Mouse (Mus musculus) kidney, adult 18-20 months (tissue): ENCODE results near the gene Mmp2.
A peak's percentile ranks its signal among the peaks of the same experiment; 100 is the strongest.
"Not testable (repeated sequence)": the region's sequence is repeated elsewhere in the genome, so short reads cannot be mapped to it uniquely, and the experiment has no call there.

ENCODE experiments used
- DNase-seq: peaks from one replicate; pipeline ENCODE4 v3.0.0; 2021

Mmp2 gene

DNA sequence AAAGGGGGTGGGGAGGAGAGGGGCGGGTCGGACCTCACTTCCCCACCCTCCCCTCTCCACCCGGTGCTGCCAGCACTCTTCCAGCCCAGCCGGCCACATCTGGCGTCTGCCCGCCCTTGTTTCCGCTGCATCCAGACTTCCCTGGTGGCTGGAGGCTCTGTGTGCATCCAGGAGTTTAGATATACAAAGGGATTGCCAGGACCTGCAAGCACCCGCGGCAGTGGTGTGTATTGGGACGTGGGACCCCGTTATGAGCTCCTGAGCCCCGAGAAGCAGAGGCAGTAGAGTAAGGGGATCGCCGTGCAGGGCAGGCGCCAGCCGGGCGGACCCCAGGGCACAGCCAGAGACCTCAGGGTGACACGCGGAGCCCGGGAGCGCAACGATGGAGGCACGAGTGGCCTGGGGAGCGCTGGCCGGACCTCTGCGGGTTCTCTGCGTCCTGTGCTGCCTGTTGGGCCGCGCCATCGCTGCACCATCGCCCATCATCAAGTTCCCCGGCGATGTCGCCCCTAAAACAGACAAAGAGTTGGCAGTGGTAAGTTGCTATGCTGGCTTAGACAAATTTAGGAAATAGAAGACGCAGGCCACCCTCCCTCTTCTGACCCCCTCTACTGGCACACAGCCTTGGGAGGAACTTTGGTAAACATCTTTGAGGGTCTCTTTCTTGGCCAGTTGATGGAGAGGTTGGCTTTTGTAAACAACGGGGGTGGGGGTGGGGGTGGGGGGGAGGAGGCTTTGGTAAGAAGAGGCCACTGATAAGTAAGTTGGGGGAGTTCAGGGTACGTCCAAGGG lies at the start of gene Mmp2:
TSS of gene Mmp2 (plus strand) at position 49 of the 792 bp plus-strand sequence.
- DNase-seq = peak; percentile 19

DNA sequence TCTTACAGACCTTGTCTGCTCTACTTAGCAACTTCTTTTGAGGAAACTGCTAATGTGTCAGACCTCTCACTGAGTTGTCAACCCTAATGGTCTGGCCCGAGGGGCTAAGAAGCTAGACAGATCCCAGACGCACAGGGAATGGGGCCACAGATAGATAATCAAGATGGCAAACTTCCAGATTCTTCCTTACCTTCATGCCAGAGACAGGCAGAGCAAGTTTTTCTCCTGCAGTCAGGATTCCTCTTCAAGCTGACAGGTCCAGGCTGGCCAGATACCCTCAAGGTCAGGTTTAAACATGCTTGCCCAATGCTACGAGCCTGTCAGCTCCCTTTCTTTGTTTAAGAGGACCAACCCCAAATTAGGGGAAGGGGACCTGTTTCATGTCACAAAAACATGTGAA lies 46.1 kb upstream of the Mmp2 start:
- DNase-seq = no peak

DNA sequence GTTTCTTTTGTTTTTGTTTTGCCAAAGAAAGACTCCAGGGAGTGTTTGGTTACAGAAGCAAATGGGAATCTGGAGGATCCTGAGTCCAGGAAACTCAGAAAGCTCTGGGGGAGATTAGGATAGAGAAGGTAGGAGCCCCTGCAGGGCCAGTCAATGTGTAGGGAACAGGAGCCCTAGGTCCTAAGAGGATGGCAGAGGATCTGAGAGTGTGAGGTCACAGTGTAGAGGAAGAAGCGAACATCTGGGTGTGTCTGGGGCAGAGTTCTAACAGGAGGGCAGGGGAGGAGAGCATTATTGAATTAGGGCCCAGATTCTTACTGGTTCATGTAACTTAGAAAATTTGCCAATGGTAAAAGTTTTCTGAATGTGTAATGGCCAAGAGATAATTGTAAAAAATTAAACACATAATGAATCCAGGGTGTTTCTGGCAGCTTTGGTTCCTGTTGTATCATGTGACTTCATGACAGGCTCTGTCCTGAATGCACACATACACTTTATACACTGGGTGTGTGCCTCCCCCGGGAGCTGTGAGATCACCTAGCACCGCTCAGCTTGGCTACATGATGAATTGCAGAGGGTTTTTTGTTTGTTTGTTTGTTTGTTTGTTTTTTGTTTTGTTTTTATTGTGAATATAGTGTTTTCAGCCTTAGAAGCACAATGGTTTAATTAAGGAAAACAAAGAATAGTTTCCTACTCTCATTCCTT lies 43.0 kb upstream of the Mmp2 start:
- no peak for DNase-seq

DNA sequence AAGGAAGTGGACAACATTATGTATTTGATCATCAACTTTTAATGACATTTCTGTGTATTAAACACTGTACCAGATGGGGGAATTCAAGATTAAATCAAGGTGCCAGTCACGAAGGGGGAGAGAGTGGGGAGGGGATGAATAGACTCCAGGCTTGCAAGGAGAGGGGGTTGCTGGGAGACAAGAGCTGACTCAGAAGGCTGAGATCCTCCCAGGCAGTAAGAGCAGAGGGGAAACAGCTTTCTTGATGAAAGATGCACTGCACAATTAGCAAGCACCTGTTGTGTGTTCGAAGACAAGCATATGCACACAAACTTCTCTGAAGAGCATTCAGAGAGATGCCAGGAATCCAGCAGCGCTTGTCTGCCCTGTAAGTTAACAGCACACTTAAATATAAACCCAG lies 36.3 kb upstream of the Mmp2 start:
- DNase-seq = no peak

DNA sequence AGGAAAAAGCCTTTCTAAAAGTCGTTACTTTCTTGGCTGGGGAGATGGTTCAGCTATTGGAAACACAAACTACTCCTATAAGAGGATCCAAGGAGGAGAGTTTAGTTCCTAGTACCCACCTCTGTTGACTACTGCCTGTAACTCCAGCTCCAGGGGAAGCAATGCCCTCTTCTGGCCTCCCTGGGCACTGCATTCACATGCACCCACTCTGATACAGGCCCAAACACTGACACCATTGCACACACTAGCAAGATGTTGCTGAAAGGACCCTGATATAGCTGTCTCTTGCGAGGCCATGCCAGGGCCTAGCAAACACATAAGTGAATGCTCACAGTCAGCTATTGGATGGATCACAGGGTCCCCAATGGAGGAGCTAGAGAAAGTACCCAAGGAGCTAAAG lies 35.1 kb upstream of the Mmp2 start:
- DNase-seq = not testable (repeated sequence)

DNA sequence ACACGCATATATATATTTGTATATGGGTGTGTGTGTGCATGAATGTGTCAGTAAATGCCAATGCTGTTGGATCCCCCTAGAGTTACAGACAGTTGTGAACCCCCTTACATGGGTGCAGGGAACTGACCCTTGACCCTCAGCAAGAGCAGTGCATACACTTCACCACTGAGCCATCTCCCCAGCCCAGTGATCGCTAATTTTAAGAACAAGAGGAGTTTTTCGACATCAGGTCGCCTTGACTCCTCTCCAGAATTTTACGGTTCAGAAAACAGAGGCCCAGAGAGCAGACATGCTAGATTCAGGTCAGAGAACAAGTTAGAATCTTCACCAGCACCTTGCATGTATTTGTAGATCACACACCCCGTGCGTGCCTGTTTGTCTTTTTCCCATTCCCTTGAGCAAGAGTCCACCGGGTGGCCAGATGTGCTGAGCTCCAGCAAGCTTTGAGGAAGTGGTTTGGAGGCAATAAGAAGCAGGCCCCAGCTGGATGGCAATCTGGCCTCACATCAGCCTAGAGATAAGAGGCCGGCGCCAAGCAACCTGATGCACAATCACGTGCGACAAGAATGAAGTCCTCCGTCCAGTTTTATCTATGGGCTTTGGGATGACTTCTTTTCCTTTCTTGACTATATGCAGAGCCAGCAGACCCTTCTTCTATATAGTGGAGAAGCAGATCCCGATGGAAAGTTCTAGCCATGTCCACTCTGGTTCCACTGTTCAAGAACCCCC lies 33.1 kb upstream of the Mmp2 start:
- no peak for DNase-seq

DNA sequence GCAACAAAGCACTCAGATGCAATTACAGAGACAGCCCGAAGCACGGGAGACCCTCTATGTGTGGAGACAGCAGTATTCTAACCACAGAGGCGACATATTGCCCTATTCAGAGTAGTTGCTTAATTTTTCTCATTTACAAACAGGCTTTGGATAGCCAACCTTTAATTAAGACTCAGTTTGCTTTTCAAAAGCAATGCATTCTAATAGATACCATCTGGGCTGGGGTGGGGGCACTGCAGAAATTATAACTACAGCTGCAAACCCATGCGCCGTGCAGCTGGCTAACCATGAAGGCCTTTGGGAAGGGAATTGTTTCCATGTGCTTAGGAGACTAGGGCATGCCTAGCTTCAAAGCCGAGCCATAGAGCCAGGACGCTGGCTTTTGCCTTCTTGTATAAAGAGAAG lies 29.6 kb upstream of the Mmp2 start:
- DNase-seq = no peak

DNA sequence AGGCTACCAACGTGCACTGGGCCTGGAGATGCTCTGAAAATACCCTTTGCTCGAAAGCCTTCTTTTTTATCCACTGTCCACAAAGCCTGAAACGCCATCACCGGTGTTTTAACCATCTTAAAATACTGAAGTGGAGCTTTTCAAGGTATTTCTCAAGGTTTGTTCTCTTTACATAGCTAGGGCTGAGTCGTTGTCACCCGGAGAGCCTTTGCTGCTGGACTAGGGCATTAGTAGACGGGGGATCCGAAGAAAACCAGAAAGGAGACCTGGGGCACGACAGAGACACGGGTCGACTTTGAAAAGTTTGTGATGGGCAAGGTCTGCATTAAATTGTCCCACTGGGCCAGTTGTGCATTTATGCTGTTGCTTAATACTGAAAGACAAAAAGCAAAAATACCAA lies 27.7 kb upstream of the Mmp2 start:
- no peak for DNase-seq

DNA sequence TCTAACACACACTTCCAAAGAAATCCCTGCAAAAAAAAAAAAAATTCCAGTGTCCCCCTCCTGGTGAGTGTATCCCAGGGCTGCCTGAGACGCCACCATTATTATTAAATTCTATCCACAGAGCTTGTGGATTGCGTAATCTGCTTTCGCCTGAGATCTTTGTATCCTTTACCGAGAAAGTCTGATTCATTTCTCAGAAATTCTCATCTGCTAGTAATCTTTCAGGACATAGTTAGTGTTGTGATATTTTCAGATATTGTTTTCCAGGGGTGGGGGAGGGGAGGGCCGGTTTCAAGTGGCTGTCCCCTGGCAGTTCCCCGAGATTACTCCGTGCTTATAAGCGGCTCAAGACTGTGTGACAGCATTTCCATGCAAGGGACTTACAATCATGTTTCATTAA lies 25.9 kb upstream of the Mmp2 start:
- DNase-seq = no peak

DNA sequence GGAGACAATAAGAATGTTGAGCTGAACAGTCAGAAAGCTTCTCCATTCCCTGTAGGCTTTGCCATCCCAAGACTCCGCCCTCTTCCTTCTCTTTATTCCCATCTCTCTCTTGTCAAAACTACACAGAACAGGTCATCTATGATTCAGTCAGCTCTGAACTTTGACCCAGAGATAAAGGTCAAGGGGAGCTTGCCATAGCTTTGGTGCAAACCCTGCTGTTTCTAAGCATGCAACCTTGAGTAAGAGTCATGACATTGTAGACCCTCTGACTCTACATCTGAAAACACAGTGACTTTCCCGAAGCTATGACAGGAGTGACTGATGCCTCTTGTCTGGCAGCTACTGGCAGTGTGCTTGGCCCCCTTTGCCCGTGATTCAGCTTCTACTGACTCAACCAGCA lies 24.5 kb upstream of the Mmp2 start:
- DNase-seq = no peak

DNA sequence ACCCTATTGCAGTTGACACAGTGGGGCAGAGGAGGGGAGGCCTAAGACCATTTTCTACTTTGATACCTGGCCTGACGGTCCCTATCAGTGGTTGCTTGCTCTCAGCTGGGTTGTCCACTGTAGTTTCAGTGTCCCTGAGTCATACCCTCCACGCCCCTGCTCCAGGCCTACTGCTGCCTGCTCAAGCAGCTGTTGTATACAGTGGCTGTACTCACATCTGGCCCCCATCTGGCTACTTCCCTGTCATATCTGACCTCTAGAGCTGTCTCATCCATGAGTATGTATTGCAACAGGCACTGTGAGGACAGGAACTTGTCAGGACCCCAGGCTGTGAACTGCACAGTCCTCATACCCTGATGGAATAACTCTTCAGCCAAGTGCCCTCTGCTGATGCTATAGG lies 14.3 kb upstream of the Mmp2 start:
- DNase-seq = no peak

DNA sequence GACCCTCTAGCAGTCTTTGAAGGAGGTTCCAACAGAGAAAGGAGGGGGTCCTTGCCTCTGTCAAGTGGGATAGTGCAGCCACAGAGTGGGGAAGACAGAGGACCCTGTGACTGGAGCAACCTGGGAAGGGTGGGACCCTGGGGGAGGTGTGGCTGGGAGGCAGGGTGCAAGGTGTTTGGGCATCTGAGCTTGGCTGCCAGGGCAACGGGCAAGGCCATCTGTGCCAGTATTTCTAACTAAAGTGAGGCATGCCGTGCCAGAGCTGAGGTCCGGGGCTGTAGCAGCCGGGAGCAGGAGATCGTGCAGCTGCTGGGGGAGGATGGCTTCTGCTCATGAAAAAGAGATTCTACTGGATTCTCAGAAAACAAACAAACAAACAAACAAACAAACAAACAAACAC lies 11.4 kb upstream of the Mmp2 start:
- DNase-seq = no peak

DNA sequence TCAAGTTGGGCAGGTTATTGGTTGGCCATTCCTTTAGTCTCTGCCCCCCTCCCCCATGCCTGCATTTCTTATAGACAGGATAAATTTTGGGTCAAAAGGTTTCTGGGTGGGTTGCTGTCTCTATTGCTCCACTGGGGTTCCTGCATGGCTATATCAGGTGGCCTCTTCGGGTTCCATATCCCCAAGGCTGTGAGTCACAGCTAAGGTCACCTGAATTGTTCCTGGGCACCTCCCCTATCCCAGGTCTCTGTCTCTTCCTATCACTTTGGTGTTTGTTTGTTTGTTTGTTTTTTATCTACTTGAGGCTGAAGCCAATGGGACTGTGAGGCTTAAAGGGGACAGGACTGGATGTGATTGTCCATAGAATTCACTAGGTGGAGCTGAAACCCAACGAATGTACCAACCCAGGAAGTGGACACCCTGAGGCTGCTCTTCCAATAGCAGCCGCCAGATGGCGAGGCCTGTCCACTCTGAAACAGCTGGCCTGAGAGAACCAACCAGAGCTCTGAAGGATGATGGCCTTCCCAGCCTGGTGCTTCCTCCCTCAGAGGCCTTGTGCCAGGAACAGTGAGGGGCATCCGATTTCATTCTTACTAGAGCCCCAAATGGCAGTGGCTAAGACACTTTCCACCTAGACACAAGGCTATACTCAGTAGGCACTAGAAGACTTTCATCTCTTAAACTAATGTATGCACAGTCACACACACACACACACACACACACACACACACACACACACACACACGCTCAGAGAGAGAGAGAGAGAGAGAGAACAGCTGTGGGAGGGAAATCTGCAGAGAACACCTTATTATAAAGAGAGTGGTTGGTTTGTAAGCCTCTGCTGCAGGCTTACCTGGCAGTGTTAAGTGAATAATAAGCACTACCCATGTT lies 8.9 kb upstream of the Mmp2 start:
- DNase-seq = peak; percentile 86

DNA sequence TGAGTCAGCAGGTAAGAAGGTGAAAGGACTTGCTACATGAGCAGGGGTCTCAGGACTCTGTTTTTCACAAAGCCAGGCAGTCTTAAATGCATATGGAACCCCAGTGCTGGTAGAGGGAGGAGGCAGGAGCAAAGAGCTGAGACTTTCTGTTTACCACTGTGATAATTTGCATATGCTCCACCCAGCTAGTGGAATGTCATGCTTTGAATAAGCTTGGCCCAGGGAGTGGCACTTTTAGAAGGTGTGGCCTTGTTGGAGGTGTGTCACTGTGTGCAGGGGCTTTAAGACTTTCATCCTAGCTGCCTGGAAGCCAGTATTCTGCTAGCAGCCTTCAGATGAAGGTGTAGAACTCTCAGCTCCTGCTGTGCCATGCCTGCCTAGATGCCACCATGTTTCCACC lies 5.9 kb upstream of the Mmp2 start:
- no peak for DNase-seq

DNA sequence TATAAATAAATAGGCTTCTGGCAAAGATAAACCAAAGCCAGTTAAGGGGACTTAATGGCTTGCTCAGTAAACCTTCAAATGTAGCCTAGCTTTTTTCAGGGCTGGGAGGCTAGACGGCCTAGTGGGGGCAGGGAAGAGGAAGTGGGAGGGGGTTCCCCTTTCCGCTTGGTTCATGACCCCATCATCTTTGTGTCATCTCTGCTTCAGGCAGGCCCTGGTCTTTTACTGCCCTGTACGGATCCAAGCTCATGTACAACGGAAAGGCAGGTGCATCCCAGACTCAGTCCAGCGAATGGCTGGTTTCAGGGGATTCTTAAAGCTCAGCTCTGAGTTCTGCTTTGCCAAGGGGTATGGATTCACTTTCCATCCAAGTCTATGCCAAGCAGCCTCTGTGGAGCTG lies 4.7 kb upstream of the Mmp2 start:
- DNase-seq = no peak

DNA sequence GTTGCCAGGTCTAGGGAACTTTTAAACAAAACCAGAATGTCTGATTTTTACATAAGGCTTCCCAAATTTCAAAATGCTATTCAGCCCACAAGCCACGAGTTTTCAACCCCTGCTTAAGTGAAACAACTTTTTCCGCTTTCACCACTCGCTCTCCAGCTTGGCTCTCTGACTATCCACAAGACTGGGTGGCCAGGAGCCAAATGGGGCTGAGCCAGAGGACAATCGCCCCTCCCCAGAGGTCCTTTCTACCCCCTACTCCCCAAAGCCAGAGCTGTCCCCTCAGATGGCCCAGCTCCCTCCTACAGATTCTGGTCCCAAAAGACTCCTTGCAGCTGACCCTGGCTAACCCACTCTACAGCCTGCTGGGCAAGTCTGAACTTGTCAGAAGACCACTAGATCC lies 1.1 kb upstream of the Mmp2 start:
- DNase-seq = no peak

DNA sequence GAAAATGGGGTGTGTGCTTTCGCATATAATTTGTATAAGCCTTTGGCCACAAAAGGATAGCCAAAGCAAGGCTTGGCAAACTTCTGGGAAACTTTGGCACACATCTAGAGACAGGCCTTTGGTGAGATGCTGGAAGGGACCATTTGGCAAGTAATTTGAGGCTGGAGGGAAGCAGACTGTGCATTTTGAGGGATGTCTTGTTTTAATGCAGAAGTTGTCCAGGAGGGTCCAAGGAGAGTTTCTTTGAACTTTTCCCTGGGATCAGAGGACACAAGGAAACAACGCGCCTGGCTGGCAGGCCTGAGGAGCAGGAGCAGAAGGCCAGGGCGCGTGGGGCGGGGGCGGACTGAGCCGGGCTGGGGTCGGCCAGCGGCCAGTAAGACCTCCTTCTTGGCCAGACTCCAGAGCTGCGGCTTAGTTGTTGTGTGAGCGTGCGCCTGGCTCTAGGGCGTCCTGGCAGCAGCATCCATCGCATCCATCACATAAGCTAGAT lies 1.2 kb downstream of the Mmp2 start:
- DNase-seq = no peak

DNA sequence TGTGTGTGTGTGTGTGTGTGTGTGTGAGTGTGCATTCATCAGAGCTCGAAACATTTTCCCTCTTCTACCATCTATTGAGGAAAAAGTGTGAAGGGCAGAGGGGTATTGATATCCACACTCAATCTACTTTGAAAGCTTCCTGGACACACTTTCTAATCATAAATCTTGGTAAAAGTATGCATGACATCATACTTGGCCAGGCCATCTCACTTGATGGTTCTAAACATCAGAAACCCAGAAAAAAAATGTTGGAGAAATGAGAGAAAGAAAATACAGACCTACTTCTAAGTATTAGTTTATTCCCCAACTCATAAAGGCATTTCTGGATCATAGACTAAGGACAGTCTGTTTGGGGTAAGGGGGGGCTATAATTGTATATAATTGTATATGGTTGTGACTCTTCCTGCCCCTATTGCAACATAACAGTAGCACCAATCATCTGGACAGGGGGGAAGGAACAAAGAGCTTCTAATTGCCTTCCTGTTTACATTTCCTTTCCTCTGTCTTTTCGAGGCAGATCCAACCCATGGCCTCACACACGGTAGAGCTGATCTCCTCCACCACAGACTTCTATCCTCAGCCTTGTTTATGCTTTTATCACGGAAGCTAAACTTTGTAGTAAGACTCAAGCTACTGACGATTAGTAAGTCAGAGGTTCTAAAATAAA lies 7.1 kb downstream of the Mmp2 start:
- no peak for DNase-seq

DNA sequence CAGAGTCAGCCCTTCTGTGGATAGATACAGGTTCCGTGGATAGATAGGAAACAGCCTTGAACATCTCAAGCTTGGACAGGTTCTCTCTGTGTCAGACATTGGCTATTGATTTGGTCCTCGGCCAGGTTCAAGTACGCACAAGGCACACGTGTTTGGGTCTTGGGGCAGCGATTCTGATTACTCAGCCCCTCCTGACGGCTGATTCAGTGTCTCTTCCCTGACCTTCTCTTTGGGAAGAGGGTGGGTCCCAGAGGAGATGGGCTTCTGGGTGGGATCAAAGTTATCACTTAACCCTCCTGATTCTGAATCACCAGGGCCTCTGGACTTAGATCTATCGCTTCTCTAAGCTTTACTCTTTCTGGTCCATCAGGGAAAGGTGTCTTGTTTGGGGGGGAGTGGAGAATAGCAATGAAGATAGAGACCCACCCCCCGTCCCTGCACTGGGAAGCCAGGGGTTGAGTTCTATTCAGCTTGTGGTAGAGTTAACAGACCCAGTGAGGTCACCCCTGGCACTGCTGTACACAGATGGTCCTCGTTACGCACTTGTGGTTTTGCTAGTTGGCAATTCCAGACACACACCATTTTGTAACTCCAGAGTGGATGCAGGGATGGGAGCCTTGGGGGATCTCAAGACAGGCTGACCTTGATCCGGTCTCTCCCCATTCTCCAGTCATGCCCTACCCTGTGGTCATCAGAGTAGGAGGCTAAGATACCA lies 7.9 kb downstream of the Mmp2 start:
- DNase-seq = no peak

DNA sequence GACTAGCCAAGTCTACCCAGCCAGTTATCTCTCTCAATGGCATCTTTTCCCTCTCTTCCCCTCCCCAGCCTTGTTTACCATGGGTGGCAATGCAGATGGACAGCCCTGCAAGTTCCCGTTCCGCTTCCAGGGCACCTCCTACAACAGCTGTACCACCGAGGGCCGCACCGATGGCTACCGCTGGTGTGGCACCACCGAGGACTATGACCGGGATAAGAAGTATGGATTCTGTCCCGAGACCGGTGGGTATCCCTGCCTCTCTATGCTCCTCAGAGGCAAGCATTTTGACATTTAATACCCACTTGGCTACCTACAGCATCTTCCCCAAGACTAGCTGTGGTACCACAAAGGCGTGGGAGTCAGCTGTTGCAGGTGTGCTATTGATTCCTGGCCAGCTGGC lies 8.8 kb downstream of the Mmp2 start:
- DNase-seq = no peak

DNA sequence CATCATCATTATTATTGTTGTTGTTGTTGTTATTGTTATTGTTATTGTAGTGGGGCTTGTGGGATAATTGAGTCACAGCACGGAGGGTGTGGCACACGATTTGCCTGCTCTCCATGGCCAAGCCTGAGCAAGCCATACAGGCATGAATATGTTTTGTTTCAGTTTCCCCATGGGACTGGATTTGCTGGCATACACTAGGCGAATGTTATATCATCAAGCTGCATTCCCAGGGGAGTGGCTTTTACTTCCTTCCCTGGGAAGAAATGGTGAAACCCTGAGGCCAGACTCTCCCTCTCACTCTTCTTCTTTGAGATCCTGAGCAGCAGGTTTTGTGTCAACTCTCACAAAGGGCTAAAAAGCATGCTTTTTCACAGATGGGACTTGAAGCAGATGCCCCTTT lies 11.5 kb downstream of the Mmp2 start:
- no peak for DNase-seq

DNA sequence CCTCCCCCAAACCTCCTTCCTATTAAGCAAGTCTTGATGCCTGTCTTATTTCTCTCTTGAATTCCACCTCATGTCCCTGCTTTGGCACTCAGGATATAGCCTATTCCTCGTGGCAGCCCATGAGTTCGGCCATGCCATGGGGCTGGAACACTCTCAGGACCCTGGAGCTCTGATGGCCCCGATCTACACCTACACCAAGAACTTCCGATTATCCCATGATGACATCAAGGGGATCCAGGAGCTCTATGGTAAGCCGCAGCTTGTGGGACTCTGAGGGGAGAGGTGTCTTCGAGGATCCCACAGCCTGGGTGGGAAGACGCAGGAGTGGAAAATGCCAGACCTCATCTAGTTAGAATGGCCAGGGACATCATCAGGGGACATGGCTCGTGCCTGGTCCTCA lies 12.1 kb downstream of the Mmp2 start:
- DNase-seq = no peak
